Mouse (Mus musculus): ENCODE results near the gene Tnpo2.

GRCm38 (mm10) chr8:85016724-85017123 is 20.0 kb upstream of the Tnpo2 start:
- no peak for TF ChIP-seq CTCF (IDR thresholded peaks at IDR 0.05; ENCODE audit: control insufficient read depth, insufficient read depth, insufficient read length)
- no peak for TF ChIP-seq FOSL1 (IDR thresholded peaks at IDR 0.05; ENCODE audit: insufficient read depth, low read length, poor library complexity, severe bottlenecking)
- no peak for TF ChIP-seq CEBPB (IDR thresholded peaks at IDR 0.05; ENCODE audit: low read depth)
- TF ChIP-seq MYOG (IDR thresholded peaks at IDR 0.05; ENCODE audit: control insufficient read depth, extremely low read depth, insufficient read length), result no peak
- no peak for TF ChIP-seq MAX (IDR thresholded peaks at IDR 0.05)
- TF ChIP-seq USF1 (IDR thresholded peaks at IDR 0.05; ENCODE audit: low read depth), result no peak

Data from C2C12 (cell line).